Comparison of ENCODE assay signal across 18 mouse cellular contexts in genomic region chr9:75092134-75092533, GRCm38 (mm10).
"Had no signal": no experiment of that assay in that cellular context is flagged by ENCODE, and none has a peak within 500 bp of the region (broad histone marks: within the 10 kb centered on the region; RNA-seq: fewer than 3 reads in every experiment).

No protein-coding gene starts in this region.

- H3K9me3 ChIP-seq: liver, embryonic 13.5 days; neural tube, embryonic 12.5 days; neural tube, embryonic 15.5 days had no signal

- H3K36me3 ChIP-seq: liver, embryonic 13.5 days; neural tube, embryonic 12.5 days; neural tube, embryonic 15.5 days had no signal

- H3K27me3 ChIP-seq: liver, embryonic 13.5 days; neural tube, embryonic 12.5 days; neural tube, embryonic 15.5 days had no signal

- H3K27ac ChIP-seq: kidney, postnatal 0 days; liver, embryonic 13.5 days; neural tube, embryonic 12.5 days; neural tube, embryonic 15.5 days had no signal

- H3K4me1 ChIP-seq: liver, embryonic 13.5 days; neural tube, embryonic 12.5 days had no signal

- H3K4me2 ChIP-seq: liver, embryonic 13.5 days; midbrain, embryonic 11.5 days; neural tube, embryonic 12.5 days; neural tube, embryonic 15.5 days had no signal

- H3K4me3 ChIP-seq: layer of hippocampus, adult 2 months; liver, embryonic 13.5 days; neural tube, embryonic 12.5 days; neural tube, embryonic 15.5 days had no signal

- H3K9ac ChIP-seq: liver, embryonic 13.5 days; neural tube, embryonic 12.5 days; neural tube, embryonic 15.5 days had no signal

- DNase-seq: kidney, adult 2 months; kidney, postnatal 25 days; layer of hippocampus, adult 9-11 months; liver, embryonic 13.5 days; lung, adult 2 months; lung, postnatal 14 days; lung, postnatal 4 days; midbrain, embryonic 14.5 days; retina, postnatal 1 day; right cerebral cortex, postnatal 25 days; thymus, adult 18-20 months; thymus, postnatal 4 days had no signal

- ATAC-seq: intestine, postnatal 0 days had no signal
